Mouse (Mus musculus) hindbrain, postnatal 0 days (tissue): Measurements from ENCODE around the gene Foxd3. TPM values are rescaled to one million over a fixed set of nuclear protein-coding genes. Genes with fewer than 3 reads are reported as not detected.

Source experiments
- ATAC-seq: fragments of 200-750 bp; cut with Nextera tagmentation; 2 replicates; pipeline ENCODE4 v1.8.0; 2017; ENCODE audit warnings: mild to moderate bottlenecking, moderate TSS enrichment, moderate library complexity
- DNase-seq: peaks from one replicate; pipeline ENCODE4 v3.0.0-alpha.2; 2015; ENCODE audit warnings: low spot score
- H3K27ac ChIP-seq: fragments of 300-500 bp; sonication (generic); 2 replicates; pipeline ENCODE4 v1.5.1; 2014; ENCODE audit warnings: mild to moderate bottlenecking
- H3K27me3 ChIP-seq: fragments of 300-500 bp; sonication (generic); 2 replicates; pipeline ENCODE4 v1.6.1; 2014; ENCODE audit warnings: low read length, mixed read lengths; ENCODE audit not compliant: insufficient read depth
- H3K36me3 ChIP-seq: fragments of 300-500 bp; sonication (generic); 2 replicates; pipeline ENCODE4 v1.6.1; 2014; ENCODE audit warnings: low read length, mixed read lengths; ENCODE audit not compliant: insufficient read depth
- H3K4me1 ChIP-seq: fragments of 300-500 bp; sonication (generic); 2 replicates; pipeline ENCODE4 v1.6.1; 2014; ENCODE audit warnings: antibody characterized with exemption, low read length, mixed read lengths; ENCODE audit not compliant: insufficient read depth
- H3K4me2 ChIP-seq: fragments of 300-500 bp; sonication (generic); 2 replicates; pipeline ENCODE4 v1.6.1; 2014; ENCODE audit warnings: low read depth, mild to moderate bottlenecking, low read length, moderate library complexity, mixed read lengths
- H3K4me3 ChIP-seq: fragments of 300-500 bp; sonication (generic); 2 replicates; pipeline ENCODE4 v1.5.1; 2014; ENCODE audit warnings: low read length
- H3K9ac ChIP-seq: fragments of 300-500 bp; sonication (generic); replicated peaks from 2 replicates; pipeline ENCODE4 v1.6.1; 2014; ENCODE audit warnings: mild to moderate bottlenecking, low read length, moderate library complexity, mixed read lengths
- H3K9me3 ChIP-seq: fragments of 300-500 bp; sonication (generic); 2 replicates; pipeline ENCODE4 v1.6.1; 2016; ENCODE audit warnings: low read length, mixed read lengths
- CTCF ChIP-seq: IDR thresholded peaks from 2 replicates; pipeline ENCODE4 v1.5.1; 2016; ENCODE audit warnings: antibody characterized with exemption, control low read depth, low read depth
- WGBS: fragments of 180-500 bp; shearing (Covaris S2); extraction: QIAGEN DNeasy Blood & Tissue Kit; methylation state at CpG from one replicate; pipeline ENCODE4 v1.1.7; 2014; 5-methylcytosine and 5-hydroxymethylcytosine counted together
- polyA plus RNA-seq: library from polyadenylated mRNA; unstranded; fragments of >200 nt; fragmentation: Nextera tagmentation; extraction: Ambion mirVana; gene quantifications from 2 replicates; pipeline ENCODE4 v1.2.1, GENCODE M21; 2015
- total RNA-seq: library from RNA; depleted of rRNA; stranded (reverse); fragments of >200 nt; gene quantifications from 2 replicates; pipeline ENCODE4 v1.2.3, GENCODE M21; 2014

The Foxd3 gene
- total and polyA plus RNA-seq, 2 experiments from 2014 or later = 1.1 to 5.3 TPM

DNA sequence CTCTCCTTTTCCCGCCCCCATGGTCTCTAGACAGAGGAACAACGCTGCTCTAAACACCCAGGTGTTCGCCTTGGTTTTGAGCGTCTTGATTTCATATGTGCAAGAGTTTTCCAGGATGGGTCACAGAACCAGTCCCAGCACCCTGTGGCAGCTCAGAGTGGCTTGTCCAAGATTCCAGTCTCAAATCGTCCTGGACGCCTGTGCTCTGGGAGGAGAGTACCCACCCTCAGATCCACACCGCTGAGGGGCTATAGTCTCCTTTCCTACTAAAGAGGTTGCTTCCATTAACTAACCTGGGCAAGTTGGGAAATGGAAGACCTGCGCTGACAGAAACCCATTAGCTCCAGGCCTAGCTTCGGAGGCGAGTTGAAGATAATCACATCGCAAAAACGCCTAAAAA lies 5.9 kb downstream of the Foxd3 start:
- no peak for TF ChIP-seq CTCF
- H3K27ac ChIP-seq = no peak overlapping the region
- no peaks in the 10 kb centered on the region for H3K9me3 ChIP-seq
- H3K4me3 ChIP-seq = no peak overlapping the region
- H3K36me3 ChIP-seq = no peaks in the 10 kb centered on the region
- no peaks in the 10 kb centered on the region for H3K4me1 ChIP-seq
- no peak for ATAC-seq
- no peak overlapping the region for H3K4me2 ChIP-seq
- WGBS = 10% methylated on average over 12 of the region's 12 CpGs
- peaks cover 63% of the 10 kb centered on the region for H3K27me3 ChIP-seq
- DNase-seq = no peak
- H3K9ac ChIP-seq = no peak overlapping the region

DNA sequence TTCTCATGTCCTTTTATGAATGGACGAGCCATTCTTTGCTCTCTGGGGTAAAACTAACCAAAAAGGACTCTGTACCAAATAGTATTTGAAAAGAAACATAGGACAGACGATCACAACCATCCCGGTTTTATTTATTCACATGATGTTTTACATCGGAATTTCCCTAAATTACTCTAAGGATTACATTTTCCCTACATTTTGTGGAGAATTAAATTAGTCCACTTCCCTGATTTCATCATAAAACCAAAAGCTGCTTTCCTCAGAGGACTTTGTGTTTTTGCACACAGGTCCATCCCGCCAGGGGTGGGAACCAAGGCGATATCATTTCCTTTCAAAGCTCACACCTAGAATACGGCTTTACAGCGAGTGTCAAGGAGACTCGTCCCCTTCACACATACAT lies 6.3 kb downstream of the Foxd3 start:
- Histone ChIP-seq H3K27ac (no peak overlapping the region), H3K9ac (no peak overlapping the region), H3K36me3 (no peaks in the 10 kb centered on the region), H3K4me3 (no peak overlapping the region; the same call in 1 of the 2 replicates), H3K4me1 (no peaks in the 10 kb centered on the region), H3K27me3 (peaks cover 59% of the 10 kb centered on the region), H3K9me3 (no peaks in the 10 kb centered on the region), H3K4me2 (no peak overlapping the region)
- no peak for ATAC-seq
- no peak for TF ChIP-seq CTCF
- 11% methylated on average over 9 of the region's 9 CpGs for WGBS
- no peak for DNase-seq

DNA sequence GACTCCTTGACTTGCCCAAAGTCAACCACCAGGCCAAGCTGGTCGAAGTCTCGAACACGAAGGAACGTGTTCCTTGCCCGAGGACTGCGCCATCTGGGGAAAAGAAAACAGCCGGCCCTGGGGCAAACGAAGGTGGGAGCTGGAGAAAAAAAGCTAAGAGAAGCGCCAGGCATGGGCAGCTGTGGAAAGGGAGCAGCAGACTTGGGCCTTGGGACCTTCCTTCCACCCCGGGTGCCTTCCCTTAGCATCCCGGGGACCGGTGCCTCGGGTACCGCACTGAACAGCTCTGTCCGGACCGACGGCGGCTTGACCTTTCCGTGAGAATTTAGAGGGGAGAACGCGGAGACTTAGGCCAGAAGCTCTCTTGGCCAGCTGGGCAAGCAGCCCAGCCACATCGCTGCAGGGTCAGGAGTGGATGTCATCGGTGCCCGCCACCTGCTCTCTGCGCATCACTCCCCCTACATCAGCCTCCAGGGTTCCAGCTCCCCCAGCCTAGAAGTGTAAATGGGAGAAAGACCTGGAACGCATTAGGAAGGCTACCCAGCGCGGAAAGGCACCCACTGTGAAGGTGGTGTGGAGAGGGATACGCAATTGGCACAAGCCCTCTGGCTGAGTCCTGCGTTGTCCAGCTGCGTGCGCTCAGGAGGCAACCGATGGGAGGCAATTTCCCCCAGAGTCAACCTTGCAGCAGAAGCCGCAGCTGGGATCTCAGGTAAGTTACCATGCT lies 6.9 kb downstream of the Foxd3 start:
- Histone ChIP-seq H3K9me3 (no peaks in the 10 kb centered on the region), H3K27ac (no peak overlapping the region), H3K4me3 (no peak overlapping the region; the same call in 1 of the 2 replicates), H3K9ac (no peak overlapping the region), H3K4me2 (no peak overlapping the region), H3K4me1 (no peaks in the 10 kb centered on the region), H3K36me3 (no peaks in the 10 kb centered on the region), H3K27me3 (peaks cover 59% of the 10 kb centered on the region)
- 4% methylated on average over 34 of the region's 34 CpGs for WGBS
- TF ChIP-seq CTCF = no peak
- DNase-seq (no peak), ATAC-seq (no peak)

DNA sequence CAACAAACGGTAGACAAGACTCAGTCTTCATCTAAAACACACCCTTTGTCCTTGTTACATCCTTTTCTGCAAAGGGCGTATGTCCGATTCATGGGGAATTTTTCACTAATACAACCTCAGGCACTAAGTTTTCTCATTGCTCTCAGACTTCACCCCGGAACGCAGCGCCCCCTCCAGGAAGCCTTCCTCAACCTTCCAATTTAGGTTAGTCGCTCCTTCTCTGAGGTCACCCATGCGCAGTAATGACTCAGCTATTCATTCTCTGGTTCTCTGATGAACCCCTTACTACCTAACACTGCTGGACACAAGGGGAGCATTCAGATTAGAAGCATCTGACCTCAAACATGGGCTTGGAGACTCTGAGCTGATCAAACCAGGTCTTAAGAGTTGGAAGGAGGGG lies 7.6 kb downstream of the Foxd3 start:
- DNase-seq = no peak
- WGBS = 19% methylated on average over 8 of the region's 8 CpGs

DNA sequence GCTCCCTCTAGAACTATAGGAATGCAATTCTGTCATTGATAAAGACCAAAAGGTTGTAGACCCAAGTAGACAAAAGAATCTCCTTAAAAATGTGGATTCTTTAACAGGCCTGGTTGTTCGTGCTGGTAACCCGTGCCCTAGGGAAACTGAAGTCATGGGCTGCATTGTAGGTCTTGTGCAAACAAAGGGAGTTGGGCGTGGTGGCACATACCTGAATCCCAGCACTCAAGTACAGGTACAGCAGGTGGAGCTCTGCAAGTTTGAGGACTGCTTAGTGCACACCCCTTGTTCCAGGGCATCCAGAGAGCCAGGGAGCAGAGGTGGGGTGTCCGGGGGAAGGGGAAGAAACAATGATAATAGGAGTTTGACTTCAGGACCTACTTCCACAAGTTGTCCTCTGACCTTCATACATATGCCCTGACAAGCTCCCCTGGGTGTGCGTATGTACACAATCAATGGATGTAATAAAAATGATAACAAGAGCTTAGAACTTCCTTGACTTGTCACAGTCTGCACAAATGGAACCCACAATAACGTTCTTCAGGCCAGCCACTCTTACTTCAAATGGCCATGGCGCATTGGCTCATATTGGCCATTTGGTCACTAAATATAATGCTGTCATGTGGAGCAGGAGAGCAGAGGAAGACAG lies 14.2 kb downstream of the Foxd3 start:
- no peak for TF ChIP-seq CTCF
- 87% methylated on average over 7 of the region's 7 CpGs for WGBS
- Histone ChIP-seq H3K36me3 (no peaks in the 10 kb centered on the region), H3K9me3 (no peaks in the 10 kb centered on the region), H3K27ac (no peak overlapping the region), H3K27me3 (0 out of 2 replicates have a peak, but pooled peaks cover 3% of the 10 kb centered on the region), H3K4me3 (no peak overlapping the region), H3K4me2 (no peak overlapping the region), H3K9ac (no peak overlapping the region), H3K4me1 (no peaks in the 10 kb centered on the region)
- DNase-seq (no peak), ATAC-seq (no peak)

More for the DNA sequence above, 7.6 kb downstream of the Foxd3 start:
- H3K4me3 ChIP-seq = no peak overlapping the region
- H3K9me3 ChIP-seq = no peaks in the 10 kb centered on the region
- H3K36me3 ChIP-seq = no peaks in the 10 kb centered on the region
- no peak overlapping the region for H3K4me2 ChIP-seq
- no peaks in the 10 kb centered on the region for H3K4me1 ChIP-seq
- peaks cover 57% of the 10 kb centered on the region for H3K27me3 ChIP-seq
- no peak overlapping the region for H3K9ac ChIP-seq
- no peak overlapping the region for H3K27ac ChIP-seq
- no peak; the same call in 1 of the 2 replicates for ATAC-seq
- TF ChIP-seq CTCF = no peak; the same call in 1 of the 2 replicates

DNA sequence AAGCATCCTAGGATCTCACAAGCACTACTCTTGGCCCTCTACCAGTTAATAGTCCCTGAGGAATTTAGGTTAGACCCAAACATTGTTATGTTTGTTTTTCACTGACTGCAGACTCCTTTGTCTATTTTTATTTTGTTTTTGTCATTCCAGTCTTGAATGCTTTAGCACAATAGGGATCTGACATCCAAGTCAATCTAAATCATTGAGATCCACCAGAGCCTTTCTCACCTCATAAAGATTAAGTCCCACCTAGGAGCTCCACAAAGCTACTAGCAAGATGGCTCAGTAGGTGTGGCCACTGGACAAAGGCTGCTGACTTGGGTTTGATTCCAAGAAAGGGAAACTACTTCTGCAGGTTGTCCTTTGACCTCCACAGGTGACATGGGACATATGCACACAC lies 19.1 kb downstream of the Foxd3 start:
- Histone ChIP-seq H3K9ac (no peak overlapping the region), H3K27me3 (no peaks in the 10 kb centered on the region), H3K4me2 (no peak overlapping the region), H3K27ac (no peak overlapping the region), H3K36me3 (no peaks in the 10 kb centered on the region), H3K9me3 (no peaks in the 10 kb centered on the region), H3K4me1 (no peaks in the 10 kb centered on the region), H3K4me3 (no peak overlapping the region)
- TF ChIP-seq CTCF = no peak
- DNase-seq (no peak), ATAC-seq (no peak)

DNA sequence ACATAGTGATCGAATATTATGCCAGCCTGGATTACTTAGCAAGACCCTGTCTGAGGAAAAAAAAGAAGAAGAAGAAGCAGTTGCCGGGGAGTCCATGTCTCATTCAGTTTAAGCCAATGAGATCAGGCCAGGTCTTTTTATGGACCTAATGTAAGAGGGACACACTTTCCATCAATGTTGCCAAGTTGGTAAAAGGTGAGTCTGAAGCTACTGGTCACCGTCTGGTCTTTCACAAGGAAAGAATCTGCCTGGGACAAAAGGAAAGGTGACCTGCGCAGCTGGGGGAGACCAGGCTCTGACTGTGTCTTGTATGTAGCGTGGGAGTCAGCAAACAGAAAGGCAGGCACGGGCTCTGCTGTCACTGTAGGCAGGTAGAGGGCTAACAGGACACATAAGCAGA lies 27.8 kb downstream of the Foxd3 start:
- ATAC-seq (no peak), DNase-seq (no peak)
- H3K36me3 ChIP-seq = no peaks in the 10 kb centered on the region
- H3K9ac ChIP-seq = no peak overlapping the region
- no peaks in the 10 kb centered on the region for H3K4me1 ChIP-seq
- no peak overlapping the region for H3K4me2 ChIP-seq
- no peak overlapping the region for H3K4me3 ChIP-seq
- no peak overlapping the region for H3K27ac ChIP-seq
- TF ChIP-seq CTCF = no peak
- 82% methylated on average over 6 of the region's 6 CpGs for WGBS
- H3K9me3 ChIP-seq = no peaks in the 10 kb centered on the region
- no peaks in the 10 kb centered on the region for H3K27me3 ChIP-seq
